Mouse (Mus musculus) midbrain, embryonic 11.5 days (tissue): ENCODE results near the gene Il13. TPM values are rescaled to one million over a fixed set of nuclear protein-coding genes. Genes with fewer than 3 reads are reported as not detected.

Experiments
- polyA plus RNA-seq: library from polyadenylated mRNA; unstranded; fragments of >200 nt; fragmentation: Nextera tagmentation; extraction: Ambion mirVana; gene quantifications from 2 replicates; pipeline ENCODE4 v1.2.1, GENCODE M21; 2014

The Il13 gene
- polyA plus RNA-seq, 1 experiment from 2014 or later = not detected

Other genes with a start within 250 kb of the Il13 start
- 0.66 TPM in 1 of 2 replicates, not detected in the other for gene Leap2, start 211.5 kb downstream of the Il13 start, polyA plus RNA-seq
- 590 and 635 TPM in 2 replicates for gene Uqcrq, start 203.9 kb downstream of the Il13 start, polyA plus RNA-seq
- 2.3 and 3.6 TPM in 2 replicates for gene Gdf9, start 203.7 kb downstream of the Il13 start, polyA plus RNA-seq
- not detected in 2 replicates for gene Gm10447, start 177.6 kb downstream of the Il13 start, polyA plus RNA-seq
- gene Shroom1, start 177.5 kb downstream of the Il13 start, polyA plus RNA-seq = 1.6 and 1.9 TPM in 2 replicates
- not detected in 2 replicates for gene Gm9837, start 164.2 kb downstream of the Il13 start, polyA plus RNA-seq
- gene Gm9945, start 154.5 kb downstream of the Il13 start, polyA plus RNA-seq = 0.15 TPM in 1 of 2 replicates, not detected in the other
- gene Sowaha, start 154.4 kb downstream of the Il13 start, polyA plus RNA-seq = 0.05 and 0.15 TPM in 2 replicates
- gene Sept8, start 115.4 kb downstream of the Il13 start, polyA plus RNA-seq = 11.6 and 14.9 TPM in 2 replicates
- gene Kif3a, start 67.3 kb downstream of the Il13 start, polyA plus RNA-seq = 87.9 and 96.4 TPM in 2 replicates
- 1.7 and 3.1 TPM in 2 replicates for gene Il4, start 16.0 kb downstream of the Il13 start, polyA plus RNA-seq
- 20.7 and 21.7 TPM in 2 replicates for gene Rad50, start 72.6 kb upstream of the Il13 start, polyA plus RNA-seq
- gene Il5, start 86.1 kb upstream of the Il13 start, polyA plus RNA-seq = not detected in 2 replicates
- gene Irf1, start 135.3 kb upstream of the Il13 start, polyA plus RNA-seq = 2.8 and 3.7 TPM in 2 replicates
- not detected in 2 replicates for gene Gm17334, start 138.5 kb upstream of the Il13 start, polyA plus RNA-seq
- 0.25 TPM in 1 of 2 replicates, not detected in the other for gene Gm12216, start 224.6 kb upstream of the Il13 start, polyA plus RNA-seq